Mouse (Mus musculus) CH12.LX (cell line): ENCODE data around the gene Ttll10.

Experiments
- CHD2 ChIP-seq: IDR thresholded peaks from 2 replicates; pipeline ENCODE4 v1.6.1; 2011; ENCODE audit warnings: low read length, improper control_type of control experiment
- MAFK ChIP-seq: IDR thresholded peaks from 2 replicates; pipeline ENCODE4 v1.6.1; 2011; ENCODE audit warnings: low read length, improper control_type of control experiment; ENCODE audit not compliant: insufficient replicate concordance
- POLR2AphosphoS2 ChIP-seq: IDR thresholded peaks from 2 replicates; pipeline ENCODE4 v1.6.1; 2011; ENCODE audit warnings: low read depth, low read length, improper control_type of control experiment

GRCm38 (mm10) chr4:155991211-155991907 lies 67.9 kb downstream of the Ttll10 start:
- no peak for TF ChIP-seq MAFK
- TF ChIP-seq CHD2, result no peak
- no peak for TF ChIP-seq POLR2AphosphoS2
